Mouse (Mus musculus) hindbrain, postnatal 0 days (tissue): ENCODE measurements around the gene L3mbtl1. TPM values are rescaled to one million over a fixed set of nuclear protein-coding genes. Genes with fewer than 3 reads are reported as not detected.
A peak's percentile ranks its signal among the peaks of the same experiment; 100 is the strongest.

Experiments
- ATAC-seq: fragments of 200-750 bp; cut with Nextera tagmentation; 2 replicates; pipeline ENCODE4 v1.8.0; 2017; ENCODE audit warnings: mild to moderate bottlenecking, moderate TSS enrichment, moderate library complexity
- DNase-seq: peaks from one replicate; pipeline ENCODE4 v3.0.0-alpha.2; 2015; ENCODE audit warnings: low spot score
- H3K27ac ChIP-seq: fragments of 300-500 bp; sonication (generic); 2 replicates; pipeline ENCODE4 v1.5.1; 2014; ENCODE audit warnings: mild to moderate bottlenecking
- H3K27me3 ChIP-seq: fragments of 300-500 bp; sonication (generic); 2 replicates; pipeline ENCODE4 v1.6.1; 2014; ENCODE audit warnings: low read length, mixed read lengths; ENCODE audit not compliant: insufficient read depth
- H3K36me3 ChIP-seq: fragments of 300-500 bp; sonication (generic); 2 replicates; pipeline ENCODE4 v1.6.1; 2014; ENCODE audit warnings: low read length, mixed read lengths; ENCODE audit not compliant: insufficient read depth
- H3K4me1 ChIP-seq: fragments of 300-500 bp; sonication (generic); 2 replicates; pipeline ENCODE4 v1.6.1; 2014; ENCODE audit warnings: antibody characterized with exemption, low read length, mixed read lengths; ENCODE audit not compliant: insufficient read depth
- H3K4me2 ChIP-seq: fragments of 300-500 bp; sonication (generic); 2 replicates; pipeline ENCODE4 v1.6.1; 2014; ENCODE audit warnings: low read depth, mild to moderate bottlenecking, low read length, moderate library complexity, mixed read lengths
- H3K4me3 ChIP-seq: fragments of 300-500 bp; sonication (generic); 2 replicates; pipeline ENCODE4 v1.5.1; 2014; ENCODE audit warnings: low read length
- H3K9ac ChIP-seq: fragments of 300-500 bp; sonication (generic); replicated peaks from 2 replicates; pipeline ENCODE4 v1.6.1; 2014; ENCODE audit warnings: mild to moderate bottlenecking, low read length, moderate library complexity, mixed read lengths
- H3K9me3 ChIP-seq: fragments of 300-500 bp; sonication (generic); 2 replicates; pipeline ENCODE4 v1.6.1; 2016; ENCODE audit warnings: low read length, mixed read lengths
- CTCF ChIP-seq: IDR thresholded peaks from 2 replicates; pipeline ENCODE4 v1.5.1; 2016; ENCODE audit warnings: antibody characterized with exemption, control low read depth, low read depth
- WGBS: fragments of 180-500 bp; shearing (Covaris S2); extraction: QIAGEN DNeasy Blood & Tissue Kit; methylation state at CpG from one replicate; pipeline ENCODE4 v1.1.7; 2014; 5-methylcytosine and 5-hydroxymethylcytosine counted together
- polyA plus RNA-seq: library from polyadenylated mRNA; unstranded; fragments of >200 nt; fragmentation: Nextera tagmentation; extraction: Ambion mirVana; gene quantifications from 2 replicates; pipeline ENCODE4 v1.2.1, GENCODE M21; 2015
- total RNA-seq: library from RNA; depleted of rRNA; stranded (reverse); fragments of >200 nt; gene quantifications from 2 replicates; pipeline ENCODE4 v1.2.3, GENCODE M21; 2014

Gene L3mbtl1
- total and polyA plus RNA-seq, 2 experiments from 2014 or later, result 8.1 to 38.4 TPM

GRCm38 (mm10) chr2:162956843-162957242 is 13.6 kb downstream of the L3mbtl1 start:
- Histone ChIP-seq H3K36me3 (no peaks in the 10 kb centered on the region), H3K27me3 (no peaks in the 10 kb centered on the region), H3K27ac (no peak overlapping the region), H3K9me3 (no peaks in the 10 kb centered on the region), H3K4me3 (no peak overlapping the region), H3K4me2 (no peak overlapping the region), H3K4me1 (no peaks in the 10 kb centered on the region), H3K9ac (no peak overlapping the region)
- TF ChIP-seq CTCF, result peak; percentile 47
- 100% methylated on average over 2 of the region's 2 CpGs for WGBS
- DNase-seq (no peak), ATAC-seq (no peak)

DNA sequence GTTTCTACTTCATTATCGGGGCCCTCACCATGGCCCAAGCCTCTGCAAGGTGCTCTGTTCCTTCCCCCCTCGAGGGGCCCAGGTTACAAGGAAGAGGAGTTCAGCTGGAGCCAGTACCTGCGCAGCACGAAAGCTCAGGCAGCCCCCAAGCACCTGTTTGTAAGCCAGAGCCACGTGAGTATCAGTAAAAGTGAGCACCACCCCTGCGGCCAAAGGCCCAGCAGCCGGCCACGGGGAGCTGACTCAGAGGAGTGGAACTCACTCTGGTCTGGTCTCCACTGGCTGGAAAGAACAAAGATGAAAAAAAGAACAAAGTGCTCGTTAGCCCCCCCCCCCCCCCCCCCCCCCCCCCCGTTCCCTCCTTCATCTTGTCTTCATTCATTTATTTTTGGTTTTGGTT is 18.0 kb downstream of the L3mbtl1 start:
- Histone ChIP-seq H3K4me3 (no peak overlapping the region), H3K27ac (no peak overlapping the region), H3K4me2 (no peak overlapping the region), H3K27me3 (no peaks in the 10 kb centered on the region), H3K9ac (no peak overlapping the region), H3K36me3 (peaks cover 5% of the 10 kb centered on the region; the same call in 1 of the 2 replicates), H3K4me1 (no peaks in the 10 kb centered on the region), H3K9me3 (no peaks in the 10 kb centered on the region)
- DNase-seq (no peak), ATAC-seq (no peak)
- WGBS, result 69% methylated on average over 9 of the region's 10 CpGs
- TF ChIP-seq CTCF, result no peak

DNA sequence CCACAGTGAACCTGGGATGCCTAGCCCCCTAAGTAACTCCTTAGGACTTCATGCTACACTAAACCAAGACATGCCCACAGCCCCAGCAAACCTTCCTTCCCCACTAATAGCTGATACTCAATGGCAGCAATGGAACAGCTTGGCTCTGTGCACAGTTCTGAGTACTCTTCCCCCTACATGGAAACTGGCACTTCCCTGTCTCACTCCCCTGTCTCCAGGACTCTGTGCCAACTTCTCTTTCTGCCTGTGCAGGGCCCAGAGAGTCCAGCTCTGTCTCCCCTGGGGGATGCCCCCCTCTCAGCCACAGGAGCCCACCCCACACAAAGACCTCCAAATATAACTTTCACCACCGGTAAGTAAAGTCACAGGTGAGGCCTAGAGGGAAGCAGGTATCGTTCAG is 23.5 kb downstream of the L3mbtl1 start:
- Histone ChIP-seq H3K4me2 (no peak overlapping the region), H3K4me3 (no peak overlapping the region), H3K36me3 (peaks cover 5% of the 10 kb centered on the region; the same call in 1 of the 2 replicates), H3K27me3 (no peaks in the 10 kb centered on the region), H3K4me1 (no peaks in the 10 kb centered on the region), H3K9ac (no peak overlapping the region), H3K27ac (no peak overlapping the region), H3K9me3 (no peaks in the 10 kb centered on the region)
- ATAC-seq (no peak), DNase-seq (no peak)
- TF ChIP-seq CTCF, result no peak
- WGBS, result 93% methylated on average over 2 of the region's 2 CpGs

- Histone ChIP-seq H3K27ac (no peak overlapping the region), H3K9me3 (no peaks in the 10 kb centered on the region), H3K27me3 (no peaks in the 10 kb centered on the region), H3K36me3 (peaks cover 5% of the 10 kb centered on the region; the same call in 1 of the 2 replicates), H3K4me3 (no peak overlapping the region), H3K4me2 (no peak overlapping the region), H3K9ac (no peak overlapping the region), H3K4me1 (0 out of 2 replicates have a peak, but pooled peaks cover 1% of the 10 kb centered on the region)
- peak; percentile 63 for ATAC-seq
- 8% methylated on average over 5 of the region's 5 CpGs for WGBS
- peak; percentile 66 for DNase-seq
- TF ChIP-seq CTCF, result peak; percentile 90
These were observed 25.1 kb downstream of the L3mbtl1 start for GRCm38 (mm10) chr2:162968357-162968756.

DNA sequence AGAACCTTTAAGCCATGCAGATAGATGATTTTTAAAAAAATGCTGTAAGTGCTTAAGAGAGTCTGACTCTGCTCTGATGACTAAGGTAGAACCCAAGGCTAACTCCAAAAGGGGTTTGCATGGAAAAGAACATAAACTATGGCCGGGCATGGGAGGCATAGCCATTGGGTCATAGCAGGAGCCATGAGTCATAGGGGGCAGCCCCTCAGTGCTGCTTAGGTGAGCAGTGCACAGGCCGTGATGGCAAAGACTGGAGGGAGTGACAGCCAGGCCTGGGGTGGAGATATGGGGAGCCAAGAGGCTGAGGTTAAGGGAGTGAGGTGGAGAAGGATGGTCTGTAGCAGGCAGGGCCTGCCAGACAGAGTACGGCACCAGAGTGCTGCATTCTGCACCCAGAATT is 25.8 kb downstream of the L3mbtl1 start:
- no peak overlapping the region for H3K9ac ChIP-seq
- no peak overlapping the region for H3K27ac ChIP-seq
- no peak for TF ChIP-seq CTCF
- 91% methylated on average over 3 of the region's 3 CpGs for WGBS
- H3K4me3 ChIP-seq, result no peak overlapping the region
- H3K36me3 ChIP-seq, result peaks cover 5% of the 10 kb centered on the region; the same call in 1 of the 2 replicates
- DNase-seq (no peak), ATAC-seq (no peak)
- H3K27me3 ChIP-seq, result no peaks in the 10 kb centered on the region
- H3K4me1 ChIP-seq, result 0 out of 2 replicates have a peak, but pooled peaks cover 8% of the 10 kb centered on the region
- no peaks in the 10 kb centered on the region for H3K9me3 ChIP-seq
- no peak overlapping the region for H3K4me2 ChIP-seq

DNA sequence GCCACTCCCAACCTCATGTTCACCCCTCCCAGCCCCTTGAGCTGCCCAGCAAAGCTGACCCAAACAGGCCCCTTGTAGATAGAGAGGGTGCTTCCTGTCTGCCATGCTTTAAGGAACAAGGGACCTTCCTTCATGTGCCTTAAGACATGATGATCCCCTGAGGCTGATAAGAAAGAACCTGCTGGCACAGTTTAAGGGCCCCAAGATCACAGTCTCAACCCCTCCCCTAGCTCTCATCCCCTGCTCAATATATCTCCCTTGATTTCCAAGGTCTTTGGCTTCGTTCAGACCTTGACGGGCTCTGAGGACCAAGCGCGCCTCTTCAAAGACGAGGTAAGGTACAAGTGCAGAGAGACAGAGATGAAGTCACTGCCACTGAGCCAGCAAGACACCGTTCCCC is 27.6 kb downstream of the L3mbtl1 start:
- ATAC-seq (no peak), DNase-seq (no peak)
- Histone ChIP-seq H3K4me2 (no peak overlapping the region), H3K9ac (no peak overlapping the region), H3K4me3 (no peak overlapping the region), H3K9me3 (no peaks in the 10 kb centered on the region), H3K4me1 (0 out of 2 replicates have a peak, but pooled peaks cover 8% of the 10 kb centered on the region), H3K27me3 (no peaks in the 10 kb centered on the region), H3K27ac (no peak overlapping the region), H3K36me3 (peaks cover 3% of the 10 kb centered on the region; the same call in 1 of the 2 replicates)
- WGBS, result 85% methylated on average over 6 of the region's 6 CpGs
- no peak for TF ChIP-seq CTCF

GRCm38 (mm10) chr2:162972752-162973151 is 29.5 kb downstream of the L3mbtl1 start:
- DNase-seq (no peak), ATAC-seq (no peak)
- Histone ChIP-seq H3K27me3 (no peaks in the 10 kb centered on the region), H3K4me1 (0 out of 2 replicates have a peak, but pooled peaks cover 8% of the 10 kb centered on the region), H3K27ac (no peak overlapping the region), H3K9me3 (no peaks in the 10 kb centered on the region), H3K36me3 (no peaks in the 10 kb centered on the region), H3K4me2 (no peak overlapping the region), H3K9ac (no peak overlapping the region), H3K4me3 (no peak overlapping the region)
- 52% methylated on average over 7 of the region's 7 CpGs for WGBS
- TF ChIP-seq CTCF, result no peak
